Mouse (Mus musculus): ENCODE data around the gene Sdhc. TPM values are rescaled to one million over a fixed set of nuclear protein-coding genes. Genes with fewer than 3 reads are reported as not detected.
A peak's percentile ranks its signal among the peaks of the same experiment; 100 is the strongest.

The Sdhc gene
- total and polyA plus RNA-seq, 2 experiments from 2014 or later, result 754 to 891 TPM

- no peaks in the 10 kb centered on the region for H3K36me3 ChIP-seq (replicated peaks; ENCODE audit: control insufficient read depth, insufficient read depth, low read length)
- TF ChIP-seq EP300 (IDR thresholded peaks at IDR 0.05; ENCODE audit: low read depth) (no peak; the same call in 1 of the 2 replicates), CTCF (IDR thresholded peaks at IDR 0.05; ENCODE audit: low read depth) (no peak)
- peak overlapping the region; percentile 95 for H3K27ac ChIP-seq (ENCODE audit: low read depth)
- ATAC-seq (ENCODE audit: insufficient read depth, low read depth), result peak; percentile 83
- 9% methylated on average over 8 of the region's 8 CpGs for WGBS
- no peak overlapping the region for H3K4me3 ChIP-seq (ENCODE audit: low read depth, low read length)
- peak overlapping the region; percentile 22 for H3K9ac ChIP-seq (replicated peaks; ENCODE audit: low read depth, low read length)
- peak; percentile 91 for DNase-seq (ENCODE audit: low spot score)
- no peaks in the 10 kb centered on the region for H3K9me3 ChIP-seq (replicated peaks; ENCODE audit: control insufficient read depth, low read length)
- H3K4me1 ChIP-seq (ENCODE audit: control insufficient read depth, insufficient read depth), result peaks cover 62% of the 10 kb centered on the region
- no peaks in the 10 kb centered on the region for H3K27me3 ChIP-seq (ENCODE audit: control insufficient read depth, insufficient read depth, low read length)
- peak overlapping the region; percentile 43 for H3K4me2 ChIP-seq (ENCODE audit: low read depth, low read length)
These were observed 38.6 kb upstream of the Sdhc start for GRCm38 (mm10) chr1:171189046-171189445.

GRCm38 (mm10) chr1:171187851-171188700 is 37.7 kb upstream of the Sdhc start:
- no peak for ATAC-seq (ENCODE audit: insufficient read depth, low read depth)
- Histone ChIP-seq H3K36me3 (replicated peaks; ENCODE audit: control insufficient read depth, insufficient read depth, low read length) (no peaks in the 10 kb centered on the region), H3K4me3 (ENCODE audit: low read depth, low read length) (no peak overlapping the region), H3K4me2 (ENCODE audit: low read depth, low read length) (no peak overlapping the region), H3K27me3 (ENCODE audit: control insufficient read depth, insufficient read depth, low read length) (no peaks in the 10 kb centered on the region), H3K4me1 (ENCODE audit: control insufficient read depth, insufficient read depth) (peaks cover 60% of the 10 kb centered on the region), H3K27ac (ENCODE audit: low read depth) (peak overlapping the region; percentile 95), H3K9me3 (replicated peaks; ENCODE audit: control insufficient read depth, low read length) (no peaks in the 10 kb centered on the region), H3K9ac (replicated peaks; ENCODE audit: low read depth, low read length) (no peak overlapping the region)
- no peak for DNase-seq (ENCODE audit: low spot score)
- no peak for TF ChIP-seq EP300 (IDR thresholded peaks at IDR 0.05; ENCODE audit: low read depth)
- no peak for TF ChIP-seq CTCF (IDR thresholded peaks at IDR 0.05; ENCODE audit: low read depth)
- WGBS, result 67% methylated on average over 13 of the region's 13 CpGs

- WGBS, result 61% methylated on average over 8 of the region's 8 CpGs
- no peak overlapping the region for H3K9ac ChIP-seq (replicated peaks; ENCODE audit: low read depth, low read length)
- no peak overlapping the region for H3K4me2 ChIP-seq (ENCODE audit: low read depth, low read length)
- no peaks in the 10 kb centered on the region for H3K36me3 ChIP-seq (replicated peaks; ENCODE audit: control insufficient read depth, insufficient read depth, low read length)
- TF ChIP-seq EP300 (IDR thresholded peaks at IDR 0.05; ENCODE audit: low read depth) (no peak), CTCF (IDR thresholded peaks at IDR 0.05; ENCODE audit: low read depth) (no peak)
- H3K9me3 ChIP-seq (replicated peaks; ENCODE audit: control insufficient read depth, low read length), result no peaks in the 10 kb centered on the region
- H3K4me3 ChIP-seq (ENCODE audit: low read depth, low read length), result no peak overlapping the region
- peak overlapping the region; percentile 67 for H3K27ac ChIP-seq (ENCODE audit: low read depth)
- peaks cover 51% of the 10 kb centered on the region for H3K4me1 ChIP-seq (ENCODE audit: control insufficient read depth, insufficient read depth)
- no peaks in the 10 kb centered on the region for H3K27me3 ChIP-seq (ENCODE audit: control insufficient read depth, insufficient read depth, low read length)
- DNase-seq (ENCODE audit: low spot score), result no peak
- ATAC-seq (ENCODE audit: insufficient read depth, low read depth), result no peak
These were observed 35.3 kb upstream of the Sdhc start for GRCm38 (mm10) chr1:171185655-171186054.

- 35% methylated on average over 7 of the region's 7 CpGs for WGBS
- H3K27me3 ChIP-seq (ENCODE audit: control insufficient read depth, insufficient read depth, low read length), result no peaks in the 10 kb centered on the region
- H3K4me3 ChIP-seq (ENCODE audit: low read depth, low read length), result no peak overlapping the region
- TF ChIP-seq CTCF (IDR thresholded peaks at IDR 0.05; ENCODE audit: low read depth) (0 out of 2 replicates have a peak, but pooled peaks have one; percentile 19), EP300 (IDR thresholded peaks at IDR 0.05; ENCODE audit: low read depth) (no peak)
- H3K36me3 ChIP-seq (replicated peaks; ENCODE audit: control insufficient read depth, insufficient read depth, low read length), result no peaks in the 10 kb centered on the region
- no peaks in the 10 kb centered on the region for H3K9me3 ChIP-seq (replicated peaks; ENCODE audit: control insufficient read depth, low read length)
- ATAC-seq (ENCODE audit: insufficient read depth, low read depth), result no peak
- peaks cover 55% of the 10 kb centered on the region for H3K4me1 ChIP-seq (ENCODE audit: control insufficient read depth, insufficient read depth)
- H3K4me2 ChIP-seq (ENCODE audit: low read depth, low read length), result no peak overlapping the region; the same call in 1 of the 2 replicates
- H3K9ac ChIP-seq (replicated peaks; ENCODE audit: low read depth, low read length), result no peak overlapping the region
- H3K27ac ChIP-seq (ENCODE audit: low read depth), result peak overlapping the region; percentile 83
- no peak for DNase-seq (ENCODE audit: low spot score)
These were observed 33.9 kb upstream of the Sdhc start for GRCm38 (mm10) chr1:171184314-171184713.

GRCm38 (mm10) chr1:171183620-171184019 is 33.2 kb upstream of the Sdhc start:
- WGBS, result 20% methylated on average over 3 of the region's 3 CpGs
- Histone ChIP-seq H3K9me3 (replicated peaks; ENCODE audit: control insufficient read depth, low read length) (no peaks in the 10 kb centered on the region), H3K4me1 (ENCODE audit: control insufficient read depth, insufficient read depth) (peaks cover 50% of the 10 kb centered on the region), H3K27ac (ENCODE audit: low read depth) (peak overlapping the region; percentile 83), H3K4me2 (ENCODE audit: low read depth, low read length) (no peak overlapping the region; the same call in 1 of the 2 replicates), H3K36me3 (replicated peaks; ENCODE audit: control insufficient read depth, insufficient read depth, low read length) (no peaks in the 10 kb centered on the region), H3K9ac (replicated peaks; ENCODE audit: low read depth, low read length) (no peak overlapping the region), H3K4me3 (ENCODE audit: low read depth, low read length) (no peak overlapping the region), H3K27me3 (ENCODE audit: control insufficient read depth, insufficient read depth, low read length) (no peaks in the 10 kb centered on the region)
- TF ChIP-seq EP300 (IDR thresholded peaks at IDR 0.05; ENCODE audit: low read depth), result no peak; the same call in 1 of the 2 replicates
- no peak for TF ChIP-seq CTCF (IDR thresholded peaks at IDR 0.05; ENCODE audit: low read depth)
- DNase-seq (ENCODE audit: low spot score) (peak; percentile 81), ATAC-seq (ENCODE audit: insufficient read depth, low read depth) (peak; percentile 79)

Data from heart, postnatal 0 days (tissue).